Mouse (Mus musculus) E14TG2a.4 (cell line): ENCODE data around the gene Cdk20.

Experiments
- H3K27me3 ChIP-seq: 2 replicates; pipeline ENCODE4 v1.6.1; 2014; ENCODE audit warnings: low read length, control low read depth; ENCODE audit not compliant: insufficient read depth
- H3K36me3 ChIP-seq: 2 replicates; pipeline ENCODE4 v1.6.1; 2014; ENCODE audit warnings: low read length, control low read depth; ENCODE audit not compliant: insufficient read depth
- H3K4me1 ChIP-seq: replicated peaks from 2 replicates; pipeline ENCODE4 v1.6.1; 2014; ENCODE audit warnings: low read depth, low read length, control low read depth
- H3K4me3 ChIP-seq: replicated peaks from 2 replicates; pipeline ENCODE4 v1.5.1; 2014; ENCODE audit warnings: mild to moderate bottlenecking, low read length
- H3K9me3 ChIP-seq: 2 replicates; pipeline ENCODE4 v1.6.1; 2014; ENCODE audit warnings: low read length, control low read depth
- CTCF ChIP-seq: conservative IDR thresholded peaks from 2 replicates; pipeline ENCODE4 v1.5.1; 2014; ENCODE audit warnings: low read length
- NANOG ChIP-seq: IDR thresholded peaks from 2 replicates; pipeline ENCODE4 v1.6.1; 2014; ENCODE audit warnings: borderline replicate concordance, low read length, mixed read lengths
- POU5F1 ChIP-seq: IDR thresholded peaks from 2 replicates; pipeline ENCODE4 v1.6.1; 2014; ENCODE audit warnings: low read length, borderline replicate concordance

Gene Cdk20

DNA sequence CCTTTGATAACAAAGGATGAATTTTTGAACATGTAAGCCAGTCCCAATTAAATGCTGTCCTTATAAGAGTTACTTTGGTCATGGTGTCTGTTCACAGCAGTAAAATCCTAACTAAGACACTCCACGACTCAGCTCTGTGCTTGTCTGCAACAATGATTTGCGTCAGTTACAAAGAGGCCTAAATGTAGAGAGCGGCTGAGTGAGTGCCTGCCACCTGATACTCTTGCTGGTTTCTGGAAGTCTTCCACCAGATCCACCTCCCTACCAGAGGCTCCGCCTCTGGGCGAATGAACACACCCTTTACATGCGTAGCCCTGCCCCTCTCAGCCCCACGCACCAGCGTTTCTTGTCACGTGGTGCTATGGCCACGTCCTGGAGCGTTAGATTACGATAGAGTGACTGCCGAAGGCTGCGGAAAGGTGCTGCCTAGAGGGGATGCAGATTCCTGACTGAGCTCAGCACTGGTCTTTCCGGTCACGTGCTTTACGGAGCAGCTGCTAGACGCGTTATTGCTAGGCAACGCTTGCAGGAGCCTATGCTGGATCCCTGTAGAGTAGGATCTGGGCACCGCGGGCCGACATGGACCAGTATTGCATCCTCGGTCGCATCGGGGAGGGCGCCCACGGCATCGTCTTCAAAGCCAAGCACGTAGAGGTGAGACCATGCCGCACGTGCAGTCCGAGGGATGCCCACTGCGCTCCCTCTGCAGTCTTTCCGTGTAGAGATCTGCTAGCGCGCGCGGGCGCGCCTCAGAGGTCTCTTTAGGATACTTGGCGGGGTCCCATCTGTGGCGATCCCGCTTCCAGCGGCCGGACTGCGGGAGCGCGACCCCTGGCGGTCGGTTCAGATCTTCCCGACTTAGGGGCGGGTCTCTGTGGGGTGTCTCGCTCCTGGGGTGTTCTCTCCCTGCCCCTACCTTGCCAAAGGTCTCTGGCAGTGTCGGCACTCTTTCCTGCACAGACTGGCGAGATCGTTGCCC is at the start of gene Cdk20:
TSS of gene Cdk20 (plus strand) at position 298 of the 979 bp plus-strand sequence.
- H3K27me3 ChIP-seq, result no peaks in the 10 kb centered on the region
- H3K9me3 ChIP-seq, result no peaks in the 10 kb centered on the region
- no peaks in the 10 kb centered on the region for H3K36me3 ChIP-seq
- H3K4me3 ChIP-seq, result peak within 1 kb of the TSS; percentile 87
- peaks cover 31% of the 10 kb centered on the region for H3K4me1 ChIP-seq
- TF ChIP-seq POU5F1, result no peak
- no peak for TF ChIP-seq NANOG
- peak; percentile 53 for TF ChIP-seq CTCF

DNA sequence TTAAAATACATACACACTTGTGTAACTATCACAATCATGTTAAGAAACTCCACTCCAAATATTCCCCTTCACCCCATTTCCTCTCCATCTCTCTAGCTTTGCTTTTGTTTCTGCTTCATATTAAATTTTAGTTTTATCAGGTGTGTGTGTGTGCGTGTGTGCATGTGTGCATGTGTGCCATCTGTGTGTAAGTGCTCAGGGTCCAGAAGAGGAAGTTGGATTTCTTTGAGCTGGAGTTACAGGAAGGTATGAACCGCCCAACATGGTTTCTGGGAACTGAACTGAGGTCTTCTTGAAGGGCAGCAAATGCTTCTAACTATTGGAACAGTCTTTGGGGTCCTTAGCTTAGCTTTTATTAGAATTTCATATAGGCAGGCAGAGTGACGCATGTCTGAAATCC is 47.2 kb upstream of the Cdk20 start:
- Histone ChIP-seq H3K4me1 (no peaks in the 10 kb centered on the region), H3K9me3 (no peaks in the 10 kb centered on the region), H3K27me3 (no peaks in the 10 kb centered on the region), H3K4me3 (no peak overlapping the region), H3K36me3 (no peaks in the 10 kb centered on the region)
- no peak for TF ChIP-seq CTCF
- no peak for TF ChIP-seq POU5F1
- no peak for TF ChIP-seq NANOG

DNA sequence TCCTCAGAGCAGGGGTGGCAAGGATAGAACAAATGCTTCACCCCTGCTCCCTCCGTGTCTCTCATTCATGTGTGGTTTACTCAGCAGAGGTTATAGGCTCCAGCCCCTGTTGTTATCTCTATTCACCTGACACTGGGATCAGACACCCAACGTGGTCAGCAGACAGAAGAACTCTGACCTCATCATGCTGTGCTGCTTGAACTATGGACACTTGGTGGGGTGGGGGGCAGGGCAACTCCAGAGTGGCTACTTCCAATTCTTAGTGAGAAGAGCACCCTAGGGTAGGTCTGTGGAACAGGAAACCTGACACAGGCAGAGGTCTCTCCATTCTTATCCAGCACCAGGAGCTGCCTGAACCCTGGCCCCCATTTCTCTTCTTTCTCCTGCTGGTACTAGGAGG is 46.1 kb upstream of the Cdk20 start:
- Histone ChIP-seq H3K9me3 (no peaks in the 10 kb centered on the region), H3K27me3 (no peaks in the 10 kb centered on the region), H3K36me3 (no peaks in the 10 kb centered on the region), H3K4me3 (no peak overlapping the region), H3K4me1 (no peaks in the 10 kb centered on the region)
- TF ChIP-seq POU5F1, result no peak
- no peak for TF ChIP-seq CTCF
- TF ChIP-seq NANOG, result no peak

DNA sequence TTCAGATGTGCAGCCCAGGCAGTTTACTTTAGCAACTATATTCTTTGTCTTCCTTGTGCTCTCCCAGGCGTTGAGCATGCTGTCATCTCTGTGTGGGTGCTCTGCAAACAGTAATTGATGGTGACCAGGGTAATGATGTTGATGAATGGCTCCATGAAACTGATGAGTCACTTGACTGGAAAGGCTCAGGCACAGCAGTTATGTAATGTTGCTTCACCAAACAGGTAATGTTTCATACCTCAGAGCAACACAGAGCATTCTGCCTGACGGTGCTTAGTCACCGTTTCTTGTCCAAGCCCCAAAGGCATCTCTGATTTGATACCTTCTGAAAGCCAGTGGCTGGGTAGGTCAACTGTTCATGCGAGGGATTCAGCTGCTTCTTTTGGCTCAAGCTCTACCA is 43.7 kb upstream of the Cdk20 start:
- H3K36me3 ChIP-seq, result no peaks in the 10 kb centered on the region
- no peak overlapping the region for H3K4me3 ChIP-seq
- TF ChIP-seq CTCF, result no peak
- no peak for TF ChIP-seq POU5F1
- TF ChIP-seq NANOG, result no peak
- H3K27me3 ChIP-seq, result no peaks in the 10 kb centered on the region
- no peaks in the 10 kb centered on the region for H3K9me3 ChIP-seq
- no peaks in the 10 kb centered on the region for H3K4me1 ChIP-seq

DNA sequence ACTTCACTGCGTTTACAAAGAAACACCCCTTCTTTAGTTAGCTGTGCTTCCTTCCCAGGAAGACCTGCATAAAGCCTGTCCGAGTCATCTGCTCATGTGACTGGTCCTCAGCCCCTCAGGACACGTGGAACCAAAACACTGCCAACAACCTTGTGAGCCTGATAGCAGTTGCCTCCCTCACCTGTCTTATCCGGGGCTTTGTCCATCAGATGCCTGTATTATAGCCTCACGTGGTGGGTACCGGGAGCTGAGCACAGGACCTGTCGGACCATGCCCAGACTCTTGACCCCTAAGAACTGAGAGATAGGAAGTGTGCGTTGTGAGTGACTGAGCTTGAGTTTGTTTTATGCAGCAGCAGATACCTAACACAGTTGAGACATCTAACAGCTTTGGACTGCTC is 35.1 kb upstream of the Cdk20 start:
- Histone ChIP-seq H3K4me3 (no peak overlapping the region), H3K36me3 (no peaks in the 10 kb centered on the region), H3K4me1 (peaks cover 2% of the 10 kb centered on the region; the same call in 1 of the 2 replicates), H3K27me3 (no peaks in the 10 kb centered on the region), H3K9me3 (no peaks in the 10 kb centered on the region)
- TF ChIP-seq CTCF (no peak), POU5F1 (no peak), NANOG (no peak)

DNA sequence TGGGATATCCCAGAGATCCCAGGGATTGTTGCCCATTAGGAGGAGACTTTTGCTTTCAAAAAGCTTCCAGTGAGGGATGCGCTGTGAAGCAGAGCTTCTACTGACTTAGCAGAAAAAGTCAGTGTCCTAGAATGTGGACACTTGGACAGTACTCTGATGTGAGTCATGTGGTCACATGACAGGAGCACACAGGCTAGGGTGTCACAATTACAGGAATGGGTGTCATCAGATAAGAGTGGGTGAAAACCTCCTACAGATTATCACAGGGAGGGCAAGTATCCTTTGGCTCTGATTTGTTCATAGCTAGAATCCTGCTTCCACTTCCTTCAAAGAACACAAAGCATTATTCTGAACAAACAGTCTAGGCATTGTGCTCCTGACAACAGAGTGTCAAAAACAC is 34.0 kb upstream of the Cdk20 start:
- peaks cover 8% of the 10 kb centered on the region; the same call in 1 of the 2 replicates for H3K4me1 ChIP-seq
- TF ChIP-seq POU5F1 (no peak), NANOG (no peak), CTCF (no peak)
- no peaks in the 10 kb centered on the region for H3K9me3 ChIP-seq
- no peaks in the 10 kb centered on the region for H3K36me3 ChIP-seq
- no peak overlapping the region for H3K4me3 ChIP-seq
- H3K27me3 ChIP-seq, result no peaks in the 10 kb centered on the region

DNA sequence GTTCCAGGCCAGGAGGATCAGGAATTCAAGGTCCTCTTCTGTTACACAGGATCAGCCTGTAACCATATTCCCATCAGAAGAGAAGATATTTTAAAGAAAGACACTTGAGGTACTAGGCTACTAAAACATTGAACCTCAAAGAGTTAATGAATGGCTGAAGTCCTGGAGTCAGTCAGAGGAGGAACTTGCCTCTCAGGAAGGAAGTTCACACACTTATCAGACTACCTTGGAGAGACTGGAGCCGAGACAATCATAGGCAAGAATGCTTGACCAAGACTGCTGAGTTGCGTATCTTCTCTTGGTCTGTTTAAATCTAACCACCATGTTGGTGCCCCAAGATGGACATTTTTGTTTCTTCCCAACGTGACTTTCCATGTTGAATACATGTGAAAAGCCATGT is 32.2 kb upstream of the Cdk20 start:
- no peaks in the 10 kb centered on the region for H3K36me3 ChIP-seq
- H3K4me3 ChIP-seq, result no peak overlapping the region
- H3K4me1 ChIP-seq, result peaks cover 8% of the 10 kb centered on the region; the same call in 1 of the 2 replicates
- TF ChIP-seq CTCF (no peak), NANOG (no peak), POU5F1 (no peak)
- H3K27me3 ChIP-seq, result no peaks in the 10 kb centered on the region
- H3K9me3 ChIP-seq, result no peaks in the 10 kb centered on the region

DNA sequence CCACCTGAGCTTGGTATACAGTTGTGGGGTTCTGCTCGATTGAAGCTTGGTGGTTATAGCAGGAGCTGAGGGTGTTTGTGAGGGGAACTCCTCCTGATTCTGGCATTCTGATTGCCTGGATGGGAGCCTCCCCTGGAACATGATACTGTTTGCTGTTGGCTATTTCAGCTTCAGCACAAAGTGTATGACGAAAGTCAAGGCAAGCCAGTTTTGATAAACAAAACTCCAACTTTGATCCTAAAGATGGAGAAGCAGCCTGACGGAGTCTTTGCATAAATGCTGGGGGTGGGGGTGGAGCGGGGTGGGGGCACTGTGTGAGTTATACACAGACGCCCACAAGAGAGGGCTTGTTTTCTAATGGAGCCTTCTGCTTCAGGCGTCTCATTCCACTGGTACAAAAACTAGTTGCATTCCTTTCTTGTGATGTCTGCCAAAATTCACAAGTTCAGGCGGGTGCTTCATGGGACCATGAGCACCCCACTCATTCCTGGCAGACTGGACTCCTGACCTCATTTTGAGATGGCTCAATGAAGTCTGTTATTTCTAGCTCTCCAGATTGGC is 31.2 kb upstream of the Cdk20 start:
- Histone ChIP-seq H3K9me3 (no peaks in the 10 kb centered on the region), H3K4me3 (no peak overlapping the region), H3K4me1 (peaks cover 8% of the 10 kb centered on the region; the same call in 1 of the 2 replicates), H3K27me3 (no peaks in the 10 kb centered on the region), H3K36me3 (no peaks in the 10 kb centered on the region)
- no peak for TF ChIP-seq POU5F1
- TF ChIP-seq NANOG, result no peak
- TF ChIP-seq CTCF, result no peak

DNA sequence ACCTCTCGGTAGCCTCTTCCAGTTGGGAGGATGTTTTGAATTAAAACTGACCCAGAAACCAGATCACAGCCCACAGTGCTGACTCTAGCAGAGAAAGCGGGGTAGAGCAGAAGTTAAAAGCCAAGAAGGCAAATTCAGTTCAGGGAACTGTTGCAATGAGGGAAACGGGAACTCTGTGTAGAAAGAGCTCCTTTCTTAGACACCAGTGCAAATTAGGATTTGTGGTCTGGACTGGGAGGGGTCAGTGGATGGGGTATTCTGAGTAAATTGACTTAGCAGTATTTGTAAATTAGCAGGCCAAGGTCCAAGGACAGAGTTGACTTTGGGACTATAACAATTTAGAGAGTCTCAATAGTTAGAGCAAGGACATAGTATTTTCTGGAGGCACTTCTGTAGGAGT is 30.1 kb upstream of the Cdk20 start:
- H3K27me3 ChIP-seq, result no peaks in the 10 kb centered on the region
- H3K4me1 ChIP-seq, result peaks cover 8% of the 10 kb centered on the region; the same call in 1 of the 2 replicates
- H3K9me3 ChIP-seq, result no peaks in the 10 kb centered on the region
- no peaks in the 10 kb centered on the region for H3K36me3 ChIP-seq
- no peak overlapping the region for H3K4me3 ChIP-seq
- TF ChIP-seq NANOG (no peak), CTCF (no peak), POU5F1 (no peak)
